Mouse (Mus musculus): ENCODE data around the gene 4931414P19Rik.
A peak's percentile ranks its signal among the peaks of the same experiment; 100 is the strongest.
"Not testable (repeated sequence)": the region's sequence is repeated elsewhere in the genome, so short reads cannot be mapped to it uniquely, and the experiment has no call there.

The 4931414P19Rik gene

DNA sequence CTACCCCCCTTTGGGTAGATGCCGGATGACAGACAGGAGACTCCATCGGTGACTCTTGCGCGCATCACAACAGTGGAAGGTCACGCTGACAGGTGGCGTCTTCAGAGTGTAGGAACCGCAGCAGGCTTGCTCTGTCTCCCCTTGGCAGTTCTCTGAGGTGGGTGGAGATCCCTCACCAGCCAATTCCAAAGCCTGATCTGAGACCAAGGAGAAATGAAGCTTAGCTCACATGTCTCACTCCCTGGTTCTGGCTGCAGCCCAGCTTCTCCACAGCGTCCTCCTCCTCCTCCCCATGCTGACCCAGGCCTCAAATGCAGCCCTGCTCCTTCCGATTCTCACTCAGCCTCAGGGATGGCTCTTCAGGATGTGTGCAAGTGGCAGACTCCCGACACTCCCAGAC is 19.2 kb upstream of the 4931414P19Rik start:
- DNase-seq = no peak

- no peak for DNase-seq
Measured at GRCm38 (mm10) chr14:54623334-54623733, 17.5 kb upstream of the 4931414P19Rik start.

DNA sequence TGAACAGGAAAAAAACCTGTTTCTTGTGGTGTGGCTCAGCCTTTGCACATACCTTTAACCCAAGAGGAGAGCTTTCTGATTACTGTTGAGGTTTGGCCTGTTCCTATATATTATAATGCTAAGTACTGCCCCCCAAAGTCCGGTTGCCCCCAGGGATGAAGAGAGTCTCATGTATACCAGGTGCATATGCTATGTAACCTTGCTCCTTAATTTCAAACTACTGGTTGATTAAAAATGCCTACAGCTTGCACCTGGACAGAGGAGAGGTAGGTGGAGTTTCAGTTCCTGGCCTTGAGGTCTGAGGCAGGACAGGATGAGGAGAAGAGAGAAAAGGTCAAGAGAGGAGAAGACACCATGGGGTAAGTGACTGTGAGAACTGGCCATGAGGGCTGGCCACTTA is 15.3 kb upstream of the 4931414P19Rik start, which contains the start of gene Psmb11:
Gene Psmb11 (plus strand): TSS at position 301 of the 400 bp plus-strand sequence.
- no peak for DNase-seq

- peak; percentile 93 for DNase-seq
Measured at GRCm38 (mm10) chr14:54617897-54618365, 12.1 kb upstream of the 4931414P19Rik start, which contains the start of gene Psmb5. Gene Psmb5, minus strand, starts transcription at chr14:54618022.

DNA sequence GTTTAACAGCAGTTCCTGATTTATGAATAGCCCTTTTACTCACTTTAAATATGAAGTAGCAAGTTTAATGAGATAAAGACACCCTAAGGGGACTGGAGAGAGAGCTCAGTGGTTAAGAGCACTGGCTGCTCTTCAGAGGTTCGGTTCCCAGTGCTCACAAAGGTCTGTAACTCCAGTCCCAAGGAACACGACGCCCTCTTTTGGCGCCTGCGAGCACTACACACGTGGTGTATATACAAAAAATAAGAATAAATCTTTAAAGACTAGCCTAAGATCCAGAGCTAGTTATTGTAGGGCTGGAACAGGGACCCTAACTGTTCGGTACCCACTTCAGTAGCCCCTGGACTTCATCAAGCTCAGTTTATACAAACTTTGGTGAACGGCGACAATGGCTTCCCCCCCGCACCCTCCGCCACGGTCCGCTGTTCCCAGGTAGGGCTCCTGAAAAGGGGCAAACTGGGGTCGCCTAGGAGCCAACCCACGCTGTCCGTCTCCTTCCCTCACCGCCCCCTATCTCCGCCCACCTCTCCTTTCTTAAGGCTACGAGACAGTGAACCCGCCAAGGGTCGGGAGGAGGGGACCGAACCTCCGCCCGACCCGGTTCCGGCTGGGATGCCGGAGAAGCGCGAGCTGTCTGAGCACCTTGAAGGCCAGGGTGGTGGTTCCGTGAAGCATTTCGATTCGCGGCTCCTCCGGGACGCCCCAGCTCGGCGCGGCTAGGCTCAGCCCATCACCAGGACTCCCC is 11.5 kb upstream of the 4931414P19Rik start:
- DNase-seq = peak; percentile 26

DNA sequence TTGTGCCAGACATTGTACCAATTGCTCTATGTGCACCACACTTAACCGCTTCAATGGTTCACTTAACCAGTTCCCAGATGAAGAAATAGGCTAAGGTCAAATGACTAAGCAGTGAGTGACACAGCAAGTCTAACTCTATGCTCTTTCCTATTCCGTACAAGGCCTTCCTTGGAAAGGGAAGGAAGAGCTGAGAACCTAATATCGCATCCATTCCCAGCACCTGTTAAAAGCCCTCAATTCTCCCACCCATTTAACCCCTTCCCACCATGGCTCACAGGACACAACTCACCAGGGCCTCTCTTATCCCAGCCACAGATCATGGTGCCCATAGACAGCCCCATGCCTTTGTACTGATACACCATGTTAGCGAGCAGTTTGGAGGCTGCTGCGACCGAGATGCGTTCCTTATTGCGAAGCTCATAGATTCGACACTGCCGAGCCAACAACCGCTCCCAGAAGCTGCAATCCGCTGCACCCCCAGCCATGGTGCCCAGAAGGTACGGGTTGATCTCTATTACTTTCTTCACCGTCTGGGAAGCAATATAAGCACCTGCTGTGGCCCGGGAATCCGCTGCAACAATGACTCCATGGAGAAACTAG is 10.5 kb upstream of the 4931414P19Rik start:
- DNase-seq = peak; percentile 27

DNA sequence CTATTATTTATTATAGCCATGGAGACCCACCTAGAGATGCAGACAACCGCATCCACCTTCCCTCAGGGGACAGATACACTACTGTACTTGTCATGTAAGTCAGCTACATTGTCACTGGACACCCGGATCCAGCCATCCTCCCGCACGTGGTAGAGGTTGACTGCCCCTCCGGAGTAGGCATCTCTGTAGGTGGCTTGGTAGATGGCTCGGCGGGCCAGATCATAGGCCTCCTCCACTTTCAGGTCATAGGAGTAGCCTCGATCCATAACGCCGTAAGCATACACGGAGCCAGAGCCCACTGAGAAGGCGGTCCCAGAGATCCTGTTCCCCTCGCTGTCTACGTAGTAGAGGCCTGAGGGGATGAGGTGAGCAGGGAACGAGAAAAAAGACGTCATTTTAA is 8.3 kb upstream of the 4931414P19Rik start:
- not testable (repeated sequence) for DNase-seq

DNA sequence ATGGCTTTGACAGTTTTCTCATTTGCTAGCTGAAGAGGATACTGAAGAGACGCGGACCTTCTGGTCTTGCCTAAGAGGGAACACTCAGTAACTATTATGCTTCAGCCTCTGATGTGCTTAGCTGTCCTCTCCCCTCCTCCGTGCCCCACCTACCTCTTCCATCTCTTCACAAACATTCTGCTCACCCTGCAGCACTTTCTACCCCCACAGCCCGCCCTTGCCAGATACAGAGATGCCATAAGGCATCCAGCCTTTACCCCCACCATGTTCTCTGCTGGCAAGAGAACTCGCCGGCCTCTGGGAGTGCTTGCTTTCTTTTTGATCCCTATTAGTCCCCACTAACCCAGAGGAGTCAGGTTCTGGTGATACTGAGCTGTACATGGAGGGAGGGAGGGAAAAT is 4.9 kb upstream of the 4931414P19Rik start:
- DNase-seq = no peak

GRCm38 (mm10) chr14:54609962-54610361 is 4.2 kb upstream of the 4931414P19Rik start:
- peak; percentile 33 for DNase-seq

- no peak for DNase-seq
Measured at GRCm38 (mm10) chr14:54609245-54609644, 3.5 kb upstream of the 4931414P19Rik start.

DNA sequence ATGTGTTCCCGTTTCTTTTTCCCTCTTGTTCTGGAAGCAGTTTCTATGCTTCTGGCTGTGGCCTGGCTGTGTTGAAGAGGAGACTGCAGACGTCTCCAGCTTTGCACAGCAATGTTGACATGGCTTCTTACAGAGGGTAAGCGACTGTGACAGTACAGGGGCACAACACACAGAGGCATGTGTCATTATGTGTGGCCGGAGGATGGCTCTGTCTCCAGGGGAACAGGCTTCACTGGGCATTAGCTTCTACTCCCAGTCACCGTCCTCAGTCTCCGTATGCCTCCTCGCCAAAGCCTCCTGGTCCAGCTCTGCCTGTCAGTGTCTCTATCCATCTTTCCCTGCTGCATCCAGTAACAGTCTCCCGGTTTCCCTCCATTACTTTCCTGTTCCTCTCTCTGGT is 1.4 kb upstream of the 4931414P19Rik start:
- no peak for DNase-seq

DNA sequence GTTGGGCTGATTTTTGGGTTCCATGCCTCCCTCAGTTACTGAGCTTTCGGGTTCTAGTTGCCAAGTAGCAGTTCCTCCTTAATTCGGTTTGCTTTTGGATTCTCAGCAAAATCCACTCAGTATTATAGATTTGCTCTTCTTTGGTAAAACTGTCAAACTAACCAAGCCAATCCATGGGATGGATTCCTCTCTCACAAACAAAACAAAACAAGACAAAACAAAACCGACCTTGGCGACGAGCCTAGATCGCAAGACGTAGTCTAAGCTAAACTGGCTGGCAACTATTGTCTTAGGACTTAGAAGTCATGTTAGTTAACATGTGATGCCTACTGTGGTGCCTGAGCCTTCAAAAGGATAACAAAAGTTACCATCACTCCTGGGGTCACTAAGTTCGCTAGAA is 2.1 kb downstream of the 4931414P19Rik start:
- no peak for DNase-seq

DNA sequence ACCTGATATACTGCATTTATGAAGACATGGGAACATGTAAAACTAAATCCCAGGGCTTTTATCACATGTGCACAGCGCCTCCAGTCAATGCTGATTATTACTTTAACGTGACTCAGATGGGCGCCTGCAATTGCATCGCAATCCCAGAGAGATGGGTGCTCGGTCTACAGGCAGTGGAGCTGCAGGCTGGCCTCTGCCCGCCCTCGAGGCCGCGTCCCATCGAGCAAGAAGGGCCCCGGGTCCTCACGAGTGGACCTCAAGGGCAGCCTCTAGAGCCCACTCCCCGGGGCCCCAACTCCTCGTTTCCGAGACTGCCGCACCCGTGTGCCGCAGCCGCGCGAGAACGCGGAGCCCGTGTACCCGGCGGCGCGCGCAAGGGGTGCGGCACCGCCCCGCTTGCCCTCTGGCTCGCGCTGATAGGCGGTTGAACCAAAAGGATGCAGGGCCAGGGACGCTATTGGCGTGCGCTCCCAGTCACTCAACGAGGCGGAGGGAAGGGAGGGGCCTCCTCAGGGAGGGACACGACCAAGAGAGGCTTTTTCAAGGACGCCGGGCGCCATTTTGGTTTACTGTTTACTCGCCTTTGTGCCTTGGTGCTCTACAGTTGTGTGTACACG is 2.6 kb downstream of the 4931414P19Rik start:
- peak; percentile 97 for DNase-seq

- DNase-seq = no peak
Measured at GRCm38 (mm10) chr14:54602613-54603012, 3.2 kb downstream of the 4931414P19Rik start.

DNA sequence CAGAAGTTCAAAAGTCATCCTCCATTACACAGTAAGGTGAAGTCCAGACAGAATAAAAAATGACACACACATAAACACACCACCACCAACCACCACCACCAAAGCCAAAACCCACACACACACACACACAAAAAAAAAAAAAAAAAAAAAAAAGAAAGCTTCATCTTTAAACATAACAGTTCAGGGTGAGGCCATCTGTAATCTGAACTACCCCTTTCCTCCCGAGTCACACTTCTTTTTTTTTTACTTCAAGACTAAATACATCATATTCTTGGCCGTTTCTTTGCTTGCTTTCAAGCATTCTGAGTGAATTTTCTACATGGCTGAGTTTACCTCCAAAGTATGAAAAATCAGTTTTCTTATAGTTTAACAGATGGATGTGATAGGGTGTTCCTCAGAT is 4.2 kb downstream of the 4931414P19Rik start:
- DNase-seq = no peak

DNA sequence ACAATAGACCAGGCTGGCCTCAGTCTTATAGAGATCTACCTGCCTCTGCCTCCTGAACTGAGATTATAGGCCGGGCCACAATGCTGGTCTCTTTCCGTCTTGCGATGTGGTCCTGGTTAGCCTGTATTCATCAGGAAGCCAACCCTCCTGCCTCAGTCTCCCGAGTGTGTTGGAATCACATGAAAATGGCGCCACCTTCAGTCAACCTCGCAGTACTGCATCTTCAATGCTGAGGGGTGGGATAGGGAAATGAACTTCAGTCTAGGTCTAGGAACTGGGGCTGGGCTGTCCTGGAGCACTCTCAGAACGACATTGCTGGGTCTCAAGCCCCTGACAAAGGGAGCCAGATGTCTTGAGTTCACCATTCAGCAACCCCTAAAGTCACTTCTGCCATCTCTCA is 8.7 kb downstream of the 4931414P19Rik start:
- DNase-seq = no peak

DNA sequence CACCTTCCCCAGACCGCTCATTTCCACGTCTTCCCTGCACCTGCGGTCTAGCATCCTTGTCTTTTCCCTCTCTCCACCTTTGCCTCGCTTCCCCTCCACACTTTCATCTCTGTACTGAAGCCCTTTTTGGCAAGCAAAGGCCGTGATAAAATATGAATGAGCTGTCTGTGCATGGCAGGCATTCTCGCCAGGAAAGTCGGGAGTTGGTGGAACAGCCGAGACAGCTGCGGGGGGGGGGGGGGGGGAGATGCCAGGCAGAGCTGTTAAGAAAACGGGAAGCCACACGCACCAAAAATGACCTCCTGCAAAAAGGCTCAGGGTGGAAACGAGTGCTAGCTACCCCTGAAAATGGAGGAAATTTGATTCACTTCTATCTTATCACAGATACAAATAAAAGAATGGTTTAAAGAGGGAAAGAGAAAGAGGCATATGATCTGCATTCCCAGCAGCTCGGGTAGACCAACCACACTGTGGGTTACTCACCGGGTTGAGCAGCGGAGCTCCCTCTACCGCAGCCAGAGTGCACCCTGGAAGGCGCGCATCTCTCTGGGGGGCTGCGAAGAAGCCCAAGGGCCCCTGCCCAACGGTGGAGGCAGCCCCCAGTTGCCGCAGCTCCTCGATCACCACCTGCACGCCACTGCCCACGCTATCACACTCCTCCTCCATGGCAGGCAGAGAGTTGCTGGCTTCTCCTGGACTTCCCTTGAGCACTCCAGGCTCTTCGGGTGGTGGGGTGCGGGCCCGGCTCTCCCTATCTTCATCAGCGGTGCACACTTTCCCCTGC is 11.0 kb downstream of the 4931414P19Rik start:
- no peak for DNase-seq

DNA sequence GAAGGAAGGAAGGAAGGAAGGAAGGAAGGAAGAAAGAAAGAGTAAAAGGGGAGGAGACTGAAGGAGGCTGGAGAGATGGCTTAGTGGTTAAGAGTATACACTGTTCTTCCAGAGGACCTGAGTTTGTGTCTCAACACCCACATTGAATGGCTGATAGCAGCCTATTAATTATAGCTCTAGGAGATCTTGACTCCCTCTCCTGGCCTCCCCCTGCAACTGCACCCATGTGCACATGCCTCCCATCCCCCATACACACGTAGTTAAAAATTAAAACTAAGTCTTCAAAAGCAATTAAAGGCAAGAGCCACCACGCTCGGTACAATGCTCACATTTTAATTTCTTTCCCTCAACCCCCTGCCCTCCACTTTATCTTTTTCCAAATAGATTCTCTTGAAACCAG is 11.7 kb downstream of the 4931414P19Rik start:
- no peak for DNase-seq

- DNase-seq = peak; percentile 41
Measured at GRCm38 (mm10) chr14:54592319-54592934, 13.4 kb downstream of the 4931414P19Rik start.

- DNase-seq = no peak
Measured at GRCm38 (mm10) chr14:54591056-54591455, 14.7 kb downstream of the 4931414P19Rik start.

GRCm38 (mm10) chr14:54583681-54584338 is 22.0 kb downstream of the 4931414P19Rik start:
- peak; percentile 71 for DNase-seq

GRCm38 (mm10) chr14:54582536-54582935 is 23.3 kb downstream of the 4931414P19Rik start:
- DNase-seq = peak; percentile 56

Data from kidney, adult 9 months (tissue).